Mouse (Mus musculus) left cerebral cortex, postnatal 10 days (tissue): ENCODE results near the gene Pdcd6ip. TPM values are rescaled to one million over a fixed set of nuclear protein-coding genes. Genes with fewer than 3 reads are reported as not detected.
"Not testable (repeated sequence)": the region's sequence is repeated elsewhere in the genome, so short reads cannot be mapped to it uniquely, and the experiment has no call there.

Experiments used
- DNase-seq, 2 experiments: peaks; one replicate each; pipeline ENCODE4 v3.0.0; 2021 to 2022; ENCODE audit warnings: low spot score in 2 of 2, mixed read lengths in 1 of 2; ENCODE audit errors: extremely low spot score in 1 of 2
- intact Hi-C: fragments of 180-260 bp; cut with DNase I; formaldehyde crosslinking; loops from one replicate; pipeline ENCODE4 v1.15.1; 2025
- total RNA-seq, 2 experiments: library from RNA; stranded (reverse); gene quantifications; 2 replicates each; pipeline ENCODE4 v1.2.3; 2021

Gene Pdcd6ip
- total RNA-seq, 2 experiments from 2014 or later: 48.8 to 52.5 TPM

- no peak for DNase-seq
- intact Hi-C loops: no loop called here
Measured at GRCm38 (mm10) chr9:113708361-113709280, 562 bp upstream of the Pdcd6ip start.

- intact Hi-C loops: no loop called here
- DNase-seq: no peak
Measured at GRCm38 (mm10) chr9:113706841-113707240, 1.2 kb downstream of the Pdcd6ip start.

DNA sequence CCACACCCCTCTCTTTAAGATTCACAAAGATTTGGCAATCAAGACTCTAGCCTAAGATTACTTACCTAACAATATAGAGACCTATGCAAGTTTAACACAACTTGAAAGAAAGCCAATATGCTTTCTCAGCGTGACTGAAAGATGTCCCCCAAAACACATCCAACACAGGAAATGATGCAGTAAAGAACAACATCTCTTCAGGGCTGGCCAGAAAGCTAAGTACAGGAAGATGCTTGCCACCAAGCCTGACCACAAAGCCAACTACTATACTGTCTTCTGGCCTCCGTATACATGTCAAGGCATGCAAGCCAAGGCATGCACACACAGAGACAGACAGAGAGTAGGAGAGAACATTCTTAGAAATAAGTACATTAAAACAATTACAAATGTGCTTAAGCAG is 2.0 kb downstream of the Pdcd6ip start:
- DNase-seq: no peak
- intact Hi-C loops: no loop called here

GRCm38 (mm10) chr9:113701441-113702160 is 6.5 kb downstream of the Pdcd6ip start:
- intact Hi-C loops: no loop called here
- DNase-seq: no peak

- intact Hi-C loops: no loop called here
- no peak for DNase-seq
Measured at GRCm38 (mm10) chr9:113687461-113687860, 20.6 kb downstream of the Pdcd6ip start.

DNA sequence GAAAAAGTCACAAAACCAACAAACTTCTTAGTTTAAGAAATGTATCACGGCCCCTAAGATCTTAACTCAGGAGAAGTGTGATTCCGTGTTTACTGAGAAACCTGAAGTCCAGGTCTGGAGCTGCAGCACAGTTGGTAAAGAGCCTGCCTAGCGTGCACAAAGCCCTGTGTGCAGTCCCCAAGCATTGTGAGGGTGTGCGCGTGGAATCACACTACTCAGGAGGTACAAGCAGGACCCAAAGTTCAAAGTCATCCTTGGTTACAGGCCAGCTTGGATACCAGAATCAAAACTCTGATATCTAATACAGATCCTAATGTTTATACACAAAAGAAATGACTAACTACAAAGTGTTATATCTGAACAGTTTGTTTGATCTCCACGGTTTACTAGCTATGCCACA is 34.3 kb downstream of the Pdcd6ip start:
- intact Hi-C loops: no loop called here
- DNase-seq: no peak

GRCm38 (mm10) chr9:113672352-113672751 is 35.7 kb downstream of the Pdcd6ip start:
- no peak for DNase-seq
- intact Hi-C loops: no loop called here

- no peak for DNase-seq
- intact Hi-C loops: no loop called here
Measured at GRCm38 (mm10) chr9:113670857-113671106, 37.3 kb downstream of the Pdcd6ip start.

GRCm38 (mm10) chr9:113670105-113670856 is 37.8 kb downstream of the Pdcd6ip start:
- no peak for DNase-seq
- intact Hi-C loops: no loop called here

GRCm38 (mm10) chr9:113663476-113663875 is 44.6 kb downstream of the Pdcd6ip start:
- intact Hi-C loops: no loop called here
- DNase-seq: no peak

DNA sequence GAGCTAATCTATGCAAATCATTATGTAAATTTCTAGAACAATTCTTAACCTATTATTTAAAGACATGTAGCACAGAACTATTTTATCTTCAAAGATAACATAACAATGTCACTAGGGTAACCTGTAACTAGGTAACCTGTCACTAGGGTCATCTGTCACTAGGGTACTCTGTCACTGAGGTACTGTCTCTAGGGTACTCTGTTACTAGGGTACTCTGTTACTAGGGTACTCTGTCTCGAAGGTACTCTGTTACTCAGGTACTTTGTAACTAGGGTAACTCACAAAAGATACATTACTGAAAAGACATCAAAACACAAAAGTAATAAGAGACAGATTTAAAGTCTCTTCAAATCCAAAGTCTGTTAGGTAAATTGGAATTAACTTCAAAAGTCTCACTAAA is 50.2 kb downstream of the Pdcd6ip start:
- intact Hi-C loops: no loop called here
- no peak for DNase-seq

- no peak for DNase-seq
- intact Hi-C loops: no loop called here
Measured at GRCm38 (mm10) chr9:113653571-113653970, 54.5 kb downstream of the Pdcd6ip start.

DNA sequence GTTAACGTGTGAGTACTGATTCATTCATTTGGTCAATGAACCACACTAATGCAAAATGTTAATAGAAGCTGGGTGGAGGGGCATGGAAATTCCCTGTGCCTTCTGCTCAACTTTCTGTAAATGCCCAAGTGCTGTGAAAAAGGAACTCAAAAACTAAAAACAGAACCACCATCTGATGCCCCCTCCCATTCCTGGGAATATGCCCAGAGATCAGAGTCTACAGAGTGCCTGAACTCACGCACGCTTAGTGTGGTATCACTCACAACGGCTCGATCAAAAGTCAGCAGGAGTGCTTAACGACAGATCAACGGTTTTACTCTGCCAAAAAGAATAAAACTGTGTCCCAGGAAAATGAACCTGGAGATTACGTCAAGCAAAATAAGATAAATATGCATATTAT is 57.3 kb downstream of the Pdcd6ip start:
- intact Hi-C loops: no loop called here
- DNase-seq: no peak

DNA sequence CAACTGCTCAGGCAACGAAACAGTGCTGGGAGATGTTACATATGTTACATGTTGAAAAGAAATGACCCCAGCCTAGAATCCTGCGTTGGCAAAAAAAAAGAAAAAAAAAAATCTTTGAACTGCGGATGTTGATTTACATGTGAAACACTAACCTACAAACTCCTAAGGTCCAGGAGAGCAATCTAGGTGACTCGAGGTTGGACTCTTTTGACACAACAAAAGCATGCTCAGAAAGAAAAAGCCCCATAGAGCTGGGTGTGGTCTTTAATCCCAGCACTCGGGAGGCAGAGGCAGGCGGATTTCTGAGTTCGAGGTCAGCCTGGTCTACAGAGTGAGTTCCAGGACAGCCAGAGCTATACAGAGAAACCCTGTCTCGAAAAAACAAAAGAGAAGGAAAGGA is 58.8 kb downstream of the Pdcd6ip start:
- DNase-seq: not testable (repeated sequence)
- intact Hi-C loops: loop anchor here (10.0 kb wide), 1 partner anchor 1414 kb away; the partner anchor contains the start of gene Arpp21

GRCm38 (mm10) chr9:113645837-113646169 is 62.3 kb downstream of the Pdcd6ip start:
- intact Hi-C loops: loop anchor here (10.0 kb wide), 1 partner anchor 1411 kb away; the partner anchor contains the start of gene Arpp21
- no peak for DNase-seq

DNA sequence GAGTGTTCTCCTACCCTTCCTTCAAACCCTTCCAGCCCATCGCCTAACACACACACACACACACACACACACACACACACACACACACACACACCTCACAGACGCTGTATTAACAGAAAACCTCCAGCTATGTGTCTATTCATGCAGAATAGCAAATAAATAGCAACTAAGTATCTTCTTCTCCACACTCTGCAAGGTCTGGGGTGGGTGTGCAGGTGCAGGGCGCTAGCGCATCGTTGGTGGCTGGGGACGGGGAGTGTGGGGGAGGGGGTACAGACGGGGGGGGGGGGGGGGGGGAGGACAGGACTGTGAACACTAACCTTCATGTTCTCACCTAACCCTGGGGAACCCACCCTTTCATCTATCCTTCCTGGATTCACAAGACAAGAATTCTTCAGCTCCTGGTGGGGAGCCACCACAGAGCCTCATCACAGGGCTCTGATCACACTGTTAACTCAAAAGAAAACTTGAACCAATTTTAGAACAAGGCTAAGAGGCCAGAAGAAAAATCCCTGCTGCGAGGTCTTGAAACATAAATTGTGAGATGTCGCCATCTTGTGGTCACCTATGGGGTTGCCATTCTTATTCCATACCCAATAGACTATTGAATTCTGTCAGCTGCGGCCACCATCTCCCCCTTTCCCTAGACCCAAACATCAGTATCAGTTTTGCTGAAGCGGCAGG is 62.8 kb downstream of the Pdcd6ip start:
- intact Hi-C loops: loop anchor here (10.0 kb wide), 1 partner anchor 1410 kb away; the partner anchor contains the start of gene Arpp21
- DNase-seq: peak; percentile 73 to 83

DNA sequence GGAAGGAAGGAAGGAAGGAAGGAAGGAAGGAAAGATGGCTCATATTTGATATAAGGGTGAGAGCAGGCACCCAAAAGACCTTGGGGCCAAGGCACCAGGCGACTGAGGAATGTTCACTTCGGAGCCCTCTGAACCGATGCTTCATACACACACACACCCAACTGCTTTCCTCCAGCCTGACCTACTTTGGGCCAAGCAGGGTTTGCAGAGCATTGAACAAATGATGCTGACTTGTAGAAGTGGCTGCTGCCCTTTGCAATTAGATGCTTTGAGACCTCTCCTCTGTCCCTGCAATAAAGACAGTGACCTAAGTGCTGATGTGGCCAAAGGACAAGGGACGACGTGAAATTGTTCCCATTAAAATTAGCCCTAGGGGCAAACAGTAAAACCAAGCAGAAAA is 63.4 kb downstream of the Pdcd6ip start:
- intact Hi-C loops: loop anchor here (10.0 kb wide), 1 partner anchor 1410 kb away; the partner anchor contains the start of gene Arpp21
- no peak for DNase-seq

DNA sequence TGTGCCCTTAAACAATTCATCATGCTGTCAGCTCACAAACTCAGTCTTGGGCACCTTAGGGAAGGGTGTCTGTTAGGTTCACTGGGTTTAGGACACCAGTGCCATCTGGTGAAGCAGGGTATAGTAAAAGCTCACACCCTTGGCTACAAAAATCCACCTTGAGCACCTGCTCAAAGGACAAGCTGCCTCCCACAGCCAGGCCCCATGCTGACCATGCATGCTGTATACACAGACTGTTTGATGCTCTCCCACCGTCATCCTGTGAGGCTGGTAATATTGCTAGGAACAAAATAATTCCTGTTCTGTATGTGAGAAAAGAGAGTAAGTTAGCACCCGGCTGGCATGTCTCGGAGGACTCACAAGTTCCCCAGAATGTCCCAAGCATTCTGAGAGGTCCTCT is 64.0 kb downstream of the Pdcd6ip start:
- DNase-seq: no peak
- intact Hi-C loops: loop anchor here (10.0 kb wide), 1 partner anchor 1409 kb away; the partner anchor contains the start of gene Arpp21

DNA sequence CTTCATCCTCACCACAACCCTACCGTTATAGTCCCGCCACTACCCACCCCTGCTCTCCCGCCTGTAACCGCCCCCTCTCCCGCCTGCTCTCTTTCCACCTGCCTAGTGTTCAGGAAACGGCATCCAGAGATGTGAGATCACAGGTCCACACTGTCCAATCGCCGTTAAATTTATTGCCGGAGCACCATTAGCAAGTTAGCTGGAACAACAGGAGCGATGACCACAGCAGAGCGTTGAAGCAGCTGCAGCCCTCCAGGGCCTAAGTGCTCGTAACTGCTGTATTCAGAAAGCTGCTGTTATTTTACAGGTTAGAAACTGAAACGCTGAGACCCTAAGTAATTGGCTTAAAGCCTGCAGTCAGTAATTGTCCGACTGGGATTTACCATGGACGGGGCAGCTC is 64.4 kb downstream of the Pdcd6ip start:
- DNase-seq: no peak
- intact Hi-C loops: loop anchor here (10.0 kb wide), 1 partner anchor 1409 kb away; the partner anchor contains the start of gene Arpp21
